Comparison of ENCODE assay signal across 8 mouse cellular contexts in the genomic region with DNA sequence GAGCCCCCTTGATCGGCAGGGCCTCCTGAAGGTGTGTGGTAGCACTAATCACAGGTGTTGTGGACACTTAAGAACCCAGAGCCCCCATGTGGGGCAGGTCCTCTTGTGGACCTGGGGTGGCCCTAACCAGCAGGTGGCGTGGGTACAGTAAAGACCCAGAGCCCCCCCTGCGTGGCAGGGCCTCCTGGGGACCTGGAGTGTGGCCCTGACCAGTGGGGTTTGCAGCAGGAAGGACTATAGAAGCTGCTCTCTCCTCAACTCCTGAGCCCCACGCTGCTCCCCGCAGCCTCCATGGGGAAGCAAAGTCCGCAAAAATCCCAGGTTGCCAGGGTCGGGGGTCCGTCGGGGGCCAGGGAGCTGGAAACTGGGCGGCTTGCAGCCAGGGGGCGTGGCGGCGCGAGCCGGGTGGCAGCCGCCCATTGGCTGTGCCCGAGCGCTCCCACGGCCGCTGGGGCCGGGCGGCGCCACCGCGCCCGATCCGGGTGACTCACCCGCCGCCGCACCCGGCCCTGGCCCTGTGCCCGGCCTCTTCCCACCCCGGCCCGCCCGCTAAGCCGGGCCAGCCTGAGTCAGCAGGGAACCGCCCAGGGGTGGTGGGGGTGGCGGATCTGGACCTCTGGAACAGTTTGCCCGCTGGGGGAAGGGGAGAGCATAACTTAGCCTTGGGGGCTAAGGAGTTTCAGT. TPM values are rescaled to one million over a fixed set of nuclear protein-coding genes. Genes with fewer than 3 reads are reported as not detected.
A peak's percentile ranks its signal among the peaks of the same experiment; 100 is the strongest.
DNase-seq lines count a peak whose midpoint lies in the region; ATAC-seq lines count a peak whose summit lies in the region.

No protein-coding gene starts in this region.

- H3K9ac ChIP-seq in hindbrain, embryonic 12.5 days, result peak overlapping the region; percentile 63

- peak overlapping the region; percentile 79 for H3K4me2 ChIP-seq in hindbrain, embryonic 12.5 days (replicated peaks)

- DNase-seq in MN1 (ENCODE audit: low spot score), result peak; percentile 96
- peak; percentile 64 to 76 for DNase-seq in cerebellum, postnatal 10 days
- DNase-seq in frontal cortex, postnatal 14 days (ENCODE audit: low spot score in 2 of 2), result peak; percentile 28 to 40
- DNase-seq in layer of hippocampus, postnatal 14 days (ENCODE audit: low spot score in 2 of 2), result peak; percentile 49 to 54
- peak; percentile 96 for DNase-seq in lung, postnatal 10 days
- DNase-seq in ovary, postnatal 36 days (ENCODE audit: low spot score), result peak; percentile 95
- peak; percentile 37 for DNase-seq in thymus, postnatal 25 days

- peaks cover 16% of the 10 kb centered on the region for H3K4me1 ChIP-seq in hindbrain, embryonic 12.5 days

- H3K4me3 ChIP-seq in hindbrain, embryonic 12.5 days, result peak overlapping the region; percentile 37

- no peaks in the 10 kb centered on the region for H3K36me3 ChIP-seq in hindbrain, embryonic 12.5 days

- 4% methylated on average over 36 of the region's 39 CpGs for WGBS in hindbrain, embryonic 12.5 days

- H3K27ac ChIP-seq in hindbrain, embryonic 12.5 days, result no peak overlapping the region

- peaks cover 17% of the 10 kb centered on the region for H3K27me3 ChIP-seq in hindbrain, embryonic 12.5 days

- H3K9me3 ChIP-seq in hindbrain, embryonic 12.5 days (replicated peaks), result no peaks in the 10 kb centered on the region

- ATAC-seq in hindbrain, embryonic 12.5 days (ENCODE audit: low FRiP score), result peak; percentile 90

RNA-seq across cellular contexts. Expression of gene Krt78, which starts 23.1 kb away (rescaled TPM):
- polyA plus RNA-seq in hindbrain, embryonic 12.5 days (2016; fragmentation: Nextera tagmentation; extraction: Ambion mirVana), result not detected in 2 replicates
- not detected for total RNA-seq in layer of hippocampus, postnatal 14 days (2021)

RNA-seq across cellular contexts. Expression of gene Krt8, which starts 27.1 kb away (rescaled TPM):
- polyA plus RNA-seq in hindbrain, embryonic 12.5 days (2016; fragmentation: Nextera tagmentation; extraction: Ambion mirVana), result 18.2 and 28.2 TPM in 2 replicates
- 1 to 10 TPM in 1 of 2 experiments, under 1 TPM in 1; 0.31 to 1.6 TPM for total RNA-seq in layer of hippocampus, postnatal 14 days (2021)

RNA-seq across cellular contexts. Expression of gene Krt79, which starts 37.1 kb away (rescaled TPM):
- not detected in 2 replicates for polyA plus RNA-seq in hindbrain, embryonic 12.5 days (2016; fragmentation: Nextera tagmentation; extraction: Ambion mirVana)
- total RNA-seq in layer of hippocampus, postnatal 14 days (2021), result under 1 TPM in 1 of 2 experiments, not detected in 1; 0.44 TPM

RNA-seq across cellular contexts. Expression of gene Krt18, which starts 50.8 kb away (rescaled TPM):
- 19.8 and 30.0 TPM in 2 replicates for polyA plus RNA-seq in hindbrain, embryonic 12.5 days (2016; fragmentation: Nextera tagmentation; extraction: Ambion mirVana)
- 1 to 10 TPM in 1 of 2 experiments, under 1 TPM in 1; 0.45 to 3.4 TPM for total RNA-seq in layer of hippocampus, postnatal 14 days (2021)

RNA-seq across cellular contexts. Expression of gene Krt4, which starts 52.6 kb away (rescaled TPM):
- polyA plus RNA-seq in hindbrain, embryonic 12.5 days (2016; fragmentation: Nextera tagmentation; extraction: Ambion mirVana), result 0.21 TPM in 1 of 2 replicates, not detected in the other
- not detected for total RNA-seq in layer of hippocampus, postnatal 14 days (2021)

Comparison
In these comparisons a context has a peak if more than half of its experiments do, and no peak if none do; other contexts are left out.
1. DNase-seq: peak in every context shown above with its lines; median percentile 96 in MN1; 96 in lung, postnatal 10 days; 95 in ovary, postnatal 36 days; 70 in cerebellum, postnatal 10 days; 52 in layer of hippocampus, postnatal 14 days; 37 in thymus, postnatal 25 days; 34 in frontal cortex, postnatal 14 days.